Mouse (Mus musculus) ES-Bruce4 (cell line): Measurements from ENCODE around the gene Fam192a. TPM values are rescaled to one million over a fixed set of nuclear protein-coding genes. Genes with fewer than 3 reads are reported as not detected.

Experiments used
- H3K27ac ChIP-seq: 2 replicates; pipeline ENCODE4 v1.5.1; 2012; ENCODE audit warnings: low read length, inconsistent platforms; ENCODE audit not compliant: insufficient read depth
- H3K27me3 ChIP-seq: 2 replicates; pipeline ENCODE4 v1.6.1; 2012; ENCODE audit warnings: mild to moderate bottlenecking, low read length, inconsistent platforms; ENCODE audit not compliant: control insufficient read depth, poor library complexity, insufficient read depth, severe bottlenecking
- H3K36me3 ChIP-seq: 2 replicates; pipeline ENCODE4 v1.6.1; 2012; ENCODE audit warnings: inconsistent platforms, mild to moderate bottlenecking, low read length, moderate library complexity; ENCODE audit not compliant: control insufficient read depth, poor library complexity, insufficient read depth, severe bottlenecking
- H3K4me1 ChIP-seq: one replicate; pipeline ENCODE4 v1.8.1; 2011; ENCODE audit warnings: low read length; ENCODE audit not compliant: control insufficient read depth, insufficient read depth
- H3K4me3 ChIP-seq: 2 replicates; pipeline ENCODE4 v1.5.1; 2011; ENCODE audit warnings: low read depth, mild to moderate bottlenecking, low read length
- H3K9ac ChIP-seq: 2 replicates; pipeline ENCODE4 v1.6.1; 2012; ENCODE audit warnings: low read depth, mild to moderate bottlenecking, inconsistent platforms; ENCODE audit not compliant: poor library complexity, severe bottlenecking
- H3K9me3 ChIP-seq: replicated peaks from 2 replicates; pipeline ENCODE4 v1.6.1; 2012; ENCODE audit warnings: mild to moderate bottlenecking, low read length, inconsistent platforms; ENCODE audit not compliant: control insufficient read depth, poor library complexity, insufficient read depth, severe bottlenecking
- CTCF ChIP-seq: IDR thresholded peaks from one replicate; pipeline ENCODE4 v1.8.1; 2011; ENCODE audit warnings: low read depth, low read length
- EP300 ChIP-seq: IDR thresholded peaks from 2 replicates; pipeline ENCODE4 v1.6.1; 2011; ENCODE audit warnings: low read depth, low read length; ENCODE audit not compliant: insufficient read depth
- POLR2A ChIP-seq: IDR thresholded peaks from one replicate; pipeline ENCODE4 v1.8.1; 2011; ENCODE audit warnings: low read length; ENCODE audit not compliant: insufficient read depth
- polyA plus RNA-seq: library from polyadenylated mRNA; stranded (reverse); fragments of >200 nt; gene quantifications from 2 replicates; pipeline ENCODE4 v1.2.4, GENCODE M21; 2011; ENCODE audit warnings: low read depth; ENCODE audit not compliant: missing spikeins, insufficient read depth, insufficient read length

Gene Fam192a
- 93.9 and 95.0 TPM in 2 replicates for polyA plus RNA-seq

- H3K27ac ChIP-seq: peak within 1 kb of the TSS; percentile 44
- no peaks in the 10 kb centered on the region for H3K9me3 ChIP-seq
- no peaks in the 10 kb centered on the region; the same call in 1 of the 2 replicates for H3K36me3 ChIP-seq
- no peaks in the 10 kb centered on the region for H3K4me1 ChIP-seq
- no peak for TF ChIP-seq CTCF
- TF ChIP-seq EP300: no peak
- peak; percentile 73 for TF ChIP-seq POLR2A
- peak within 1 kb of the TSS; percentile 91 for H3K4me3 ChIP-seq
- peak within 1 kb of the TSS; percentile 94 for H3K9ac ChIP-seq
- H3K27me3 ChIP-seq: no peaks in the 10 kb centered on the region
Observed at GRCm38 (mm10) chr8:94601607-94602385, at the start of gene Fam192a, which contains the start of gene Rspry1. Fam192a (minus strand) TSS chr8:94601997. Rspry1 (plus strand) TSS chr8:94601937.

- H3K4me1 ChIP-seq: no peaks in the 10 kb centered on the region
- no peak overlapping the region for H3K4me3 ChIP-seq
- H3K27me3 ChIP-seq: no peaks in the 10 kb centered on the region
- peaks cover 7% of the 10 kb centered on the region for H3K36me3 ChIP-seq
- no peak for TF ChIP-seq POLR2A
- TF ChIP-seq EP300: no peak
- no peak for TF ChIP-seq CTCF
- H3K27ac ChIP-seq: no peak overlapping the region
- H3K9ac ChIP-seq: no peak overlapping the region
- no peaks in the 10 kb centered on the region for H3K9me3 ChIP-seq
Observed at GRCm38 (mm10) chr8:94649496-94649895, 47.7 kb upstream of the Fam192a start.

GRCm38 (mm10) chr8:94646165-94646564 lies 44.4 kb upstream of the Fam192a start:
- Histone ChIP-seq H3K9me3 (no peaks in the 10 kb centered on the region), H3K4me1 (no peaks in the 10 kb centered on the region), H3K27me3 (no peaks in the 10 kb centered on the region), H3K36me3 (peaks cover 7% of the 10 kb centered on the region), H3K4me3 (no peak overlapping the region), H3K9ac (no peak overlapping the region), H3K27ac (no peak overlapping the region)
- TF ChIP-seq EP300 (no peak), POLR2A (no peak), CTCF (no peak)

GRCm38 (mm10) chr8:94645202-94645601 lies 43.4 kb upstream of the Fam192a start:
- H3K9ac ChIP-seq: no peak overlapping the region
- H3K4me3 ChIP-seq: no peak overlapping the region
- no peaks in the 10 kb centered on the region for H3K4me1 ChIP-seq
- no peaks in the 10 kb centered on the region for H3K9me3 ChIP-seq
- H3K27ac ChIP-seq: no peak overlapping the region
- no peaks in the 10 kb centered on the region for H3K27me3 ChIP-seq
- peaks cover 13% of the 10 kb centered on the region for H3K36me3 ChIP-seq
- TF ChIP-seq EP300 (no peak), CTCF (no peak), POLR2A (no peak)

- no peak overlapping the region for H3K27ac ChIP-seq
- H3K4me1 ChIP-seq: no peaks in the 10 kb centered on the region
- no peaks in the 10 kb centered on the region for H3K9me3 ChIP-seq
- no peak overlapping the region for H3K4me3 ChIP-seq
- H3K27me3 ChIP-seq: no peaks in the 10 kb centered on the region
- H3K9ac ChIP-seq: no peak overlapping the region
- peaks cover 16% of the 10 kb centered on the region for H3K36me3 ChIP-seq
- no peak for TF ChIP-seq CTCF
- no peak for TF ChIP-seq EP300
- no peak for TF ChIP-seq POLR2A
Observed at GRCm38 (mm10) chr8:94641938-94642337, 40.1 kb upstream of the Fam192a start.

GRCm38 (mm10) chr8:94641183-94641582 lies 39.4 kb upstream of the Fam192a start:
- Histone ChIP-seq H3K36me3 (peaks cover 16% of the 10 kb centered on the region), H3K27ac (no peak overlapping the region), H3K27me3 (no peaks in the 10 kb centered on the region), H3K9me3 (no peaks in the 10 kb centered on the region), H3K4me3 (no peak overlapping the region), H3K4me1 (no peaks in the 10 kb centered on the region), H3K9ac (no peak overlapping the region)
- TF ChIP-seq POLR2A (no peak), CTCF (no peak), EP300 (no peak)
